Mouse (Mus musculus): ENCODE measurements around the gene Hoxa1. TPM values are rescaled to one million over a fixed set of nuclear protein-coding genes. Genes with fewer than 3 reads are reported as not detected.

The Hoxa1 gene
- polyA plus RNA-seq, 1 experiment = 2.0 TPM

GRCm38 (mm10) chr6:52167176-52167575 is 9.1 kb upstream of the Hoxa1 start:
- H3K4me2 ChIP-seq (ENCODE audit: low read depth) = no peak overlapping the region
- H3K4me3 ChIP-seq = no peak overlapping the region
- peaks cover 10% of the 10 kb centered on the region for H3K36me3 ChIP-seq (ENCODE audit: control insufficient read depth, insufficient read depth)
- H3ac ChIP-seq (ENCODE audit: control insufficient read depth, insufficient read length) = no peak overlapping the region
- H3K79me2 ChIP-seq (ENCODE audit: control insufficient read depth, insufficient read depth) = no peaks in the 10 kb centered on the region
- H3K27me3 ChIP-seq (ENCODE audit: control insufficient read depth, insufficient read depth, insufficient read length) = no peaks in the 10 kb centered on the region
- no peak for TF ChIP-seq SRF (IDR thresholded peaks at IDR 0.05; ENCODE audit: control insufficient read depth, insufficient read length, low read depth)
- no peak for TF ChIP-seq MAX (IDR thresholded peaks at IDR 0.05; ENCODE audit: low read depth)
- no peak for TF ChIP-seq TCF12 (IDR thresholded peaks at IDR 0.05; ENCODE audit: insufficient read depth, poor library complexity, severe bottlenecking)
- TF ChIP-seq REST (IDR thresholded peaks at IDR 0.05; ENCODE audit: insufficient read depth, insufficient read length) = no peak
- no peak for TF ChIP-seq USF1 (IDR thresholded peaks at IDR 0.05; ENCODE audit: low read depth)
- no peak for TF ChIP-seq TCF3 (IDR thresholded peaks at IDR 0.05; ENCODE audit: insufficient read length, low read depth)
- no peak for TF ChIP-seq POLR2A (IDR thresholded peaks at IDR 0.05; ENCODE audit: insufficient read length, low read depth)
- TF ChIP-seq POLR2AphosphoS2 (IDR thresholded peaks at IDR 0.05; ENCODE audit: insufficient read length, low read depth) = no peak
- TF ChIP-seq E2F4 (IDR thresholded peaks at IDR 0.05; ENCODE audit: insufficient read depth) = no peak
- TF ChIP-seq MYOD1 (IDR thresholded peaks at IDR 0.05; ENCODE audit: control insufficient read depth in 1 of 3, insufficient read length in 2 of 3, low read depth in 2 of 3) = no peak
- TF ChIP-seq MYOG (IDR thresholded peaks at IDR 0.05; ENCODE audit: control insufficient read depth in 1 of 3, insufficient read depth in 1 of 3, insufficient read length in 2 of 3, low read depth in 2 of 3) = no peak
- no peak for TF ChIP-seq CEBPB (IDR thresholded peaks at IDR 0.05; ENCODE audit: insufficient read depth, poor library complexity, severe bottlenecking)

- H3K79me2 ChIP-seq (ENCODE audit: control insufficient read depth, insufficient read depth) = peaks cover 5% of the 10 kb centered on the region
- no peak overlapping the region for H3K4me3 ChIP-seq
- no peaks in the 10 kb centered on the region for H3K27me3 ChIP-seq (ENCODE audit: control insufficient read depth, insufficient read depth, insufficient read length)
- TF ChIP-seq CEBPB (IDR thresholded peaks at IDR 0.05; ENCODE audit: insufficient read depth, poor library complexity, severe bottlenecking) = no peak
- TF ChIP-seq SRF (IDR thresholded peaks at IDR 0.05; ENCODE audit: control insufficient read depth, insufficient read length, low read depth) = no peak
- no peak for TF ChIP-seq MYOG (IDR thresholded peaks at IDR 0.05; ENCODE audit: control insufficient read depth in 1 of 3, insufficient read depth in 1 of 3, insufficient read length in 2 of 3, low read depth in 2 of 3)
- no peak for TF ChIP-seq REST (IDR thresholded peaks at IDR 0.05; ENCODE audit: insufficient read depth, insufficient read length)
- no peak for TF ChIP-seq E2F4 (IDR thresholded peaks at IDR 0.05; ENCODE audit: insufficient read depth)
- TF ChIP-seq MAX (IDR thresholded peaks at IDR 0.05; ENCODE audit: low read depth) = no peak
- no peak for TF ChIP-seq POLR2A (IDR thresholded peaks at IDR 0.05; ENCODE audit: insufficient read length, low read depth)
- no peak for TF ChIP-seq USF1 (IDR thresholded peaks at IDR 0.05; ENCODE audit: low read depth)
- TF ChIP-seq MYOD1 (IDR thresholded peaks at IDR 0.05; ENCODE audit: control insufficient read depth in 1 of 3, insufficient read length in 2 of 3, low read depth in 2 of 3) = no peak
- TF ChIP-seq POLR2AphosphoS2 (IDR thresholded peaks at IDR 0.05; ENCODE audit: insufficient read length, low read depth) = no peak
- TF ChIP-seq TCF12 (IDR thresholded peaks at IDR 0.05; ENCODE audit: insufficient read depth, poor library complexity, severe bottlenecking) = no peak
- TF ChIP-seq TCF3 (IDR thresholded peaks at IDR 0.05; ENCODE audit: insufficient read length, low read depth) = no peak
- peaks cover 10% of the 10 kb centered on the region for H3K36me3 ChIP-seq (ENCODE audit: control insufficient read depth, insufficient read depth)
- no peak overlapping the region for H3ac ChIP-seq (ENCODE audit: control insufficient read depth, insufficient read length)
- H3K4me2 ChIP-seq (ENCODE audit: low read depth) = no peak overlapping the region
Measured at GRCm38 (mm10) chr6:52166431-52167077, 8.4 kb upstream of the Hoxa1 start.

- TF ChIP-seq USF1 (IDR thresholded peaks at IDR 0.05; ENCODE audit: low read depth) (no peak), TCF3 (IDR thresholded peaks at IDR 0.05; ENCODE audit: insufficient read length, low read depth) (no peak), MYOD1 (IDR thresholded peaks at IDR 0.05; ENCODE audit: control insufficient read depth in 1 of 3, insufficient read length in 2 of 3, low read depth in 2 of 3) (no peak), POLR2AphosphoS2 (IDR thresholded peaks at IDR 0.05; ENCODE audit: insufficient read length, low read depth) (no peak), CEBPB (IDR thresholded peaks at IDR 0.05; ENCODE audit: insufficient read depth, poor library complexity, severe bottlenecking) (no peak), REST (IDR thresholded peaks at IDR 0.05; ENCODE audit: insufficient read depth, insufficient read length) (no peak), MYOG (IDR thresholded peaks at IDR 0.05; ENCODE audit: control insufficient read depth in 1 of 3, insufficient read depth in 1 of 3, insufficient read length in 2 of 3, low read depth in 2 of 3) (no peak), E2F4 (IDR thresholded peaks at IDR 0.05; ENCODE audit: insufficient read depth) (no peak), POLR2A (IDR thresholded peaks at IDR 0.05; ENCODE audit: insufficient read length, low read depth) (no peak), TCF12 (IDR thresholded peaks at IDR 0.05; ENCODE audit: insufficient read depth, poor library complexity, severe bottlenecking) (no peak), SRF (IDR thresholded peaks at IDR 0.05; ENCODE audit: control insufficient read depth, insufficient read length, low read depth) (no peak), MAX (IDR thresholded peaks at IDR 0.05; ENCODE audit: low read depth) (no peak)
- peaks cover 9% of the 10 kb centered on the region for H3K79me2 ChIP-seq (ENCODE audit: control insufficient read depth, insufficient read depth)
- no peak overlapping the region for H3K4me3 ChIP-seq
- H3ac ChIP-seq (ENCODE audit: control insufficient read depth, insufficient read length) = no peak overlapping the region
- no peaks in the 10 kb centered on the region for H3K27me3 ChIP-seq (ENCODE audit: control insufficient read depth, insufficient read depth, insufficient read length)
- peaks cover 10% of the 10 kb centered on the region for H3K36me3 ChIP-seq (ENCODE audit: control insufficient read depth, insufficient read depth)
- no peak overlapping the region for H3K4me2 ChIP-seq (ENCODE audit: low read depth)
Measured at GRCm38 (mm10) chr6:52165441-52166370, 7.6 kb upstream of the Hoxa1 start.
